Mouse (Mus musculus): ENCODE measurements around the gene Dvl3.
"Not testable (repeated sequence)": the region's sequence is repeated elsewhere in the genome, so short reads cannot be mapped to it uniquely, and the experiment has no call there.

Dvl3 gene

DNA sequence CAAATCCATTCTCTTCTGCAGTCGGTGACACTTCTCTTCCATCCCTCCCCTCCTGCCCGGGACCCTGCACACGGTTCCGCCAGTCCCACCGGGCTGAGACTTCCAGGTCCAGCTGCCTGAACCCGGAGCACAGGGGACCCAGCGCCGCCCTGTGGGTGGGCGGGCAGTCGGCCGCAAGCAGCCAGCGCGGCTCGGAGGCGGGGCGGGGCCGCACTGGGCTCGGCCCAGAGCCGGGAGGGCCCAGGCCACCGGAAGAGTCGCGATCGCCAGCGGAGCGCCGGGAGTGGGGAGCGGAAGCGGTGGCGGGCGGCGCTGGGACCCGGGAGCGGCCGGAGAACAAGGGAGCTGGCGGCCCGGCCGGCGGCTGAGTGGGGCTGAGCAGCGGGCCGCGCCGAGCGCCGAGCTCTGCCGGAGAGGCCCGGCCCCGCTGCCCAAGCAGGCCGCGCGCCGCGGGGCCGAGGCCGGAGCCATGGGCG lies at the start of gene Dvl3:
Gene Dvl3, plus strand, starts transcription at position 257 of the 476 bp plus-strand sequence.
- peak; percentile 87 to 93 for DNase-seq (ENCODE audit: low spot score in 2 of 2)

- no peak for DNase-seq (ENCODE audit: low spot score in 2 of 2)
Observed at GRCm38 (mm10) chr16:20470981-20471380, 45.8 kb upstream of the Dvl3 start.

GRCm38 (mm10) chr16:20471686-20472085 lies 45.1 kb upstream of the Dvl3 start:
- DNase-seq (ENCODE audit: low spot score in 2 of 2), result no peak

- no peak for DNase-seq (ENCODE audit: low spot score in 2 of 2)
Observed at GRCm38 (mm10) chr16:20473748-20474147, 43.0 kb upstream of the Dvl3 start.

GRCm38 (mm10) chr16:20474211-20474610 lies 42.6 kb upstream of the Dvl3 start:
- no peak for DNase-seq (ENCODE audit: low spot score in 2 of 2)

GRCm38 (mm10) chr16:20474786-20475185 lies 42.0 kb upstream of the Dvl3 start:
- DNase-seq (ENCODE audit: low spot score in 2 of 2), result no peak

GRCm38 (mm10) chr16:20475335-20475734 lies 41.4 kb upstream of the Dvl3 start:
- no peak for DNase-seq (ENCODE audit: low spot score in 2 of 2)

DNA sequence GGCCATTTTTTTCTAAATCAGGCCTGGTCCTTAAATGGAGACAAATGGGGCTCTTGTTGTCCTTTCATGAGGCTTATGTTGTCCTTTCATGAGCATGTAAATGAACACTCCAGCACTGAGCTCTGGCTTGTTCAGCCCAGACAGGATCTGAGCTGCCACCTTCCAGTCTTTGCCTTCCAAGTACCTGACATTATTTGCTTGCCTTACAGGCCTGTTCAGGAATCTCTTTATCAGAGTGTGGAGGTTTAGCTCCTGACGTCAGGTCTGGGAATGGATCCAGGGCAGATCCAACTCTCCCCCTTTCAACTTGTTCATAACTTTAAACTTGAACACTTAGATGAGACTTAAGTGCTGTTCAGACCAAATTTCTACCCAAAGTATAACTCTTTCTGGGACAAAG lies 39.9 kb upstream of the Dvl3 start:
- no peak for DNase-seq (ENCODE audit: low spot score in 2 of 2)

DNA sequence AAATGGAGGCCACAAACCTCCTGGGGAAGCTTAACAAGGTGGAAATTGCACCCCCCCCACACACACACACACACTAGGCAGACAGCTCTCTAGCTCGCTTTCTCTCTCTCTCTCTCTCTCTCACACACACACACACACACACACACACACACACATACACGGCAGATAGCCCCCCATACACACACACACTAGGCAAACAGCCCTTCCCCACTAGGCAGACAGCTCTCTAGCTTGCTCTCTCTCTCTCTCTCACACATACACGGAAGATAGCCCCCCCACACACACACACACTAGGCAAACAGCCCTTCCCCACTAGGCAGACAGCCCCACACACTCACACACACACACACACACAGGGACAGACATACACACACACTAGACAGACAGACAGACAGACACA lies 39.5 kb upstream of the Dvl3 start:
- no peak for DNase-seq (ENCODE audit: low spot score in 2 of 2)

DNA sequence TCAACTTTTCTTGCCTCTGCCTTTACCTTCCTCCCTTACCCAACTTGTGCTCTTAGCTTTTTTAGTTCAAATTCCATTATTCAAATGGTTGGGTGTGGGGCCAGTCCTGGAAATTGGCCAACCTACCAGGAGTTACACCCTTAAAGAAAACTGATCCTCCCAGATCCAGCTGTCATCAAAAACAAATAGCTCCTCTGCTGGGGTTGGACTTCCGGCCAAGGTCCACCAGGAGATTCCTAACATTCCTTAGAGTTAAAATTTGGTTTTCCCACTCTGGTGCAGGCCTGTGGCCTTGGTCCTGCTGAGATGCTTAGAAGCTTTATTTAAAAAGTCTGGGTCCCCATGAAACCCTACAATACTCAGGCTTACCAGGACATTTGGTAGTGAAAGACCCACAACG lies 38.3 kb upstream of the Dvl3 start:
- DNase-seq (ENCODE audit: low spot score in 2 of 2), result no peak

DNA sequence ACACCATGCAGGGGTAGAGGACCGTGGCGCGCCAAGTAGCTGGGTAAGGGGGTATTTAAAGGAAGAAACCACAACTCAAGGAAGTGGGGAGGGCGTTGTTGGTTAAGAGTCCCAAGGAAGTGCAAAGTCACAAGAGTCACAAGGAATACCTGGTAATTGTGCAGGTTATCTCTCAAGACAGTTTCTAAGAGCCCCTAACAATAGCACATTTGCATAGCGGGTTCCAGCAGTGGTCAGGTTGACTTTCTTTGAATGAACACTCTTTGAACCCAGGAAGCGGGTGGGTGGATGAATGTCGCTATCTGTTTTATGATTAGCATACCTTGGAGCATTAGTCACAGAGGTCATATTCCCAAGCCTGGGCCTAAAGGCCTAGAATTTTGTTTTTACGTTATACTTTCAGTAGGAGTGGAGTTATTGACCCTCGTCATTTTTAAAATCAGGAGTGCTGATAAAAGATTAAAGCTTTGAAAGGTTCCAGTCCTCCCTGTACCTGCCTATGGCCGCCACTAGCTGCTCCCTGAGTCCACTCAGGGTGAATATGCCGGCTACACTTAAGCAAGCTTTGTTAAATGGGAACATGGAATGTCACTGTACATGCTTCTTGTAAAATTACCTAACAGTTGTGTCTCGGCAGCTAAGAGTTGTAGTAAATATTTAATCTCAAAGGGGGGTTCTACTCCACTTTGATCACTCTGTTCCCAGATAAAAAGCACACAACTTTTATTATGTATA lies 37.6 kb upstream of the Dvl3 start:
- not testable (repeated sequence) for DNase-seq (ENCODE audit: low spot score in 2 of 2)

DNA sequence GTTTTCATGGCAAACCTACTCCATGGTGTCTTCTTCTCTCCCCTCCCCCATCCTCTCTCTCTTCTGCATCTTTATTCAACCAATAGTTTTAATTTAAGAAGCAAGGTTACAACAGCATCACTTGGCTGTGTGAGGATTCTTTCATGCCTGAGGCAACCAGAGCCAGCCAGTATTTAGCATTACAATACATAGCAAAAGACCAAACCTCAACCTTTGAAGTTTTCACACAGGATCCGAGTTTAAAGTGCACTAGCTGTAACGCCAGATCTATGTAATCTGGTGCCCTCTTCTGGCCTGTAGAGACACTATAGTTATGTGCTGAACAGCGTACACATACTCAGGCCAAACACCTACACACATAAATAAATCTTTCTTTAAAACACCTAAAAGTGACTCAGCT lies 36.7 kb upstream of the Dvl3 start:
- DNase-seq (ENCODE audit: low spot score in 2 of 2), result no peak

DNA sequence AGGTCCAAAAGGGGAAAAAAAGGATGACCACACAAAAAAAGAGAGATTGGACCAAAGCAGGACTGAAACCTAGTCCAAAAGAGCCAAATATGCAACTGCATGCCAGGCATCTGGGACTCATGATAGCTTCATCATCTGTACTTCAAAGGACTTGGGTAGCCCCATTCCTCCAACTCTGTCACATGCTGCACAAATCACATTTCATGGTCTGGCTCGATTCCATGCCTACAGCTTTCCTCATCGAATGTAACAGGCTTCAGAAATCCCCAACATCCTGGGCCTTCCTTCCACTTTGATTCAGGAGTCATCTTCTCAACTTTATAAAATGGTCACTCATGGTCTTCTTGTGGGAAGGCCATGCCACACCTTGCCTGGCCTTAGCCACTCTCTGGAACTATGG lies 35.0 kb upstream of the Dvl3 start:
- DNase-seq (ENCODE audit: low spot score in 2 of 2), result no peak

DNA sequence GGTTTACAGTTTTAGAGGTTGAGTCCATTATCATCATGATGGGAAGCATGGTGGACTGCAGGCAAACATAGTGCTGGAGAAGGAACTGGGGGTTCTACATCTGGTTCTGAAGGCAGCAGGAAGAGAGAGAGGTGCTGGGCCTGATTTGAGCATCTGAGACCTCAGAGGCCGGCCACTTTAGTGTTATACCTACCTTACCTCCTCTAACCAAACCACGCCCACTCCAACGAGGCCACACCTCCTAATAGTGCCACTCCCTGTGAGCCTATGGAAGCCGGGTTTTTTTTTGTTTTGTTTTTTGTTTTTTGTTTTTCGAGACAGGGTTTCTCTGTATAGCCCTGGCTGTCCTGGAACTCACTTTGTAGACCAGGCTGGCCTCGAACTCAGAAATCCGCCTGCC lies 33.1 kb upstream of the Dvl3 start:
- not testable (repeated sequence) for DNase-seq (ENCODE audit: low spot score in 2 of 2)

DNA sequence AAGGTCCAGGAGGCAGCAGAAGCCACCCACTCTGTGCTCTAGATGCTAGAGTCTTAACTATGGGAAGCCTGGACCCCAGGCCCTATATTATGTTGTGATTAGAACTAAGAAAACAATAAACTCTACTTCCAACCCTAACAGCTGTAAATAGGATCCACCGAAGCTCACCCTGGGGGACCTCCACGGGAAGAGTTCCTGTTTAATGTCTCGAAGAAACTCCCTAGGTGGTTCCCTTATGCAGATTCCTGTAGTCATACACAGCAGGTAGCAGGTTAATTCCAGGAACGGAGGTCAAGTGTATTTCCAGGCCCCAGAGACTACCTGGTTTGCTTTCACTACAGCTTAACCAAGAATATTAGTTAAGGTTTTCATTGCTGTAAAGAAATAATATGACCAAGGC lies 31.7 kb upstream of the Dvl3 start:
- no peak for DNase-seq (ENCODE audit: low spot score in 2 of 2)

DNA sequence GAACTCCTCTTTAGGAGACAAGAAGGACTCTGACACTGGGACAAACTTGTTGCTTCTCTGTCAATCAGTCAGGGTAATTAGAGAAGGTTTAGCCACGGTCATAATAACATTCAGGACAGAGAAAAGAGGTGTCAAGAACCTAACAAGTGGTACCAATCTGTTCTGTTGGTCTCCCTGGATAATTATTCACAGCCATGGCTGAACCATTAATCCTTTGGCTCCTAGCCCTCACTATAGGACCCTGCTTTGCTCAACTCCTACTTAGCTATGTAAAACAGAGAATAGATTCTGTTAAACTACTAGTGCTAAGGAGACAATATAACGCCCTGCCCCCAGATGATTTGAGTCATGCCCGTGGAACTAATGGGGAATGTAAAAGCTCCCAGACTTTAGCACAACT lies 30.7 kb upstream of the Dvl3 start:
- DNase-seq (ENCODE audit: low spot score in 2 of 2), result no peak

DNA sequence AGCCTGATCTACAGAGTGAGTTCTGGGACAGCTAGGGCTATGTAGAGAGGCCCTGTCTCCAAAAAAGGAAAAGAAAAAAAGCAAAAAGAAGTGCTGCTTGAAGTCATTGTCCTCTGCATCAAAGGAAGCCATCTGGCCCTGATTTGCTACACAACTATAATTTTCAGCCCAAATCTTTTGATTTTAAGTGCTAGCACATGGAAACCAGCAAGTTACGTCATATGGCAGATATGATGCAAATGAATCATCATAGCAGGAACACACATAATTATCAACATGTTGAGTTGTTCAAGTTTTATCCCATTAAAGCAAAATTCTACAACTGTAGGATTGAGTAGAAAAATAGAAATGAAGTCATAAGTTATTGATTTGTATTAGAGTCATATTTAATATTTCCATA lies 28.6 kb upstream of the Dvl3 start:
- no peak for DNase-seq (ENCODE audit: low spot score in 2 of 2)

DNA sequence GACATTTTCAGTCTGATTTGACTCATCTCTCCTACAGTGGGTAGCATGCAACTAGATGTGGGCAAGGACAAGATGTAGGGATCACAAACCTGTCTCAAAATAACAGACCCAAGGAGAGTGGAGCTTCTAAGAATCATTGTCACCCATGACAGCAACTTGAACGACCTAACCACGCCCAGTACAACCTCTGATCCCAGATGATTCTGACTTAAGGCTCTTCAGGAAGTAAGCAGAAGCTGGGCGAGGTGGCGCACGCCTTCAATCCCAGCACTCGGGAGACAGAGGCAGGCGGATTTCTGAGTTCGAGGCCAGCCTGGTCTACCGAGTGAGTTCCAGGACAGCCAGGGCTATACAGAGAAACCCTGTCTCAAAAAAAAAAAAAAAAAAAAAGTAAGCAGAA lies 28.0 kb upstream of the Dvl3 start:
- not testable (repeated sequence) for DNase-seq (ENCODE audit: low spot score in 2 of 2)

- DNase-seq (ENCODE audit: low spot score in 2 of 2), result no peak
Observed at GRCm38 (mm10) chr16:20489233-20489632, 27.5 kb upstream of the Dvl3 start.

GRCm38 (mm10) chr16:20490581-20490980 lies 26.2 kb upstream of the Dvl3 start:
- peak in 1 of 2 experiments; percentile 52 for DNase-seq (ENCODE audit: low spot score in 2 of 2)

- no peak for DNase-seq (ENCODE audit: low spot score in 2 of 2)
Observed at GRCm38 (mm10) chr16:20491301-20491700, 25.5 kb upstream of the Dvl3 start.

GRCm38 (mm10) chr16:20493452-20493851 lies 23.3 kb upstream of the Dvl3 start:
- no peak for DNase-seq (ENCODE audit: low spot score in 2 of 2)

DNA sequence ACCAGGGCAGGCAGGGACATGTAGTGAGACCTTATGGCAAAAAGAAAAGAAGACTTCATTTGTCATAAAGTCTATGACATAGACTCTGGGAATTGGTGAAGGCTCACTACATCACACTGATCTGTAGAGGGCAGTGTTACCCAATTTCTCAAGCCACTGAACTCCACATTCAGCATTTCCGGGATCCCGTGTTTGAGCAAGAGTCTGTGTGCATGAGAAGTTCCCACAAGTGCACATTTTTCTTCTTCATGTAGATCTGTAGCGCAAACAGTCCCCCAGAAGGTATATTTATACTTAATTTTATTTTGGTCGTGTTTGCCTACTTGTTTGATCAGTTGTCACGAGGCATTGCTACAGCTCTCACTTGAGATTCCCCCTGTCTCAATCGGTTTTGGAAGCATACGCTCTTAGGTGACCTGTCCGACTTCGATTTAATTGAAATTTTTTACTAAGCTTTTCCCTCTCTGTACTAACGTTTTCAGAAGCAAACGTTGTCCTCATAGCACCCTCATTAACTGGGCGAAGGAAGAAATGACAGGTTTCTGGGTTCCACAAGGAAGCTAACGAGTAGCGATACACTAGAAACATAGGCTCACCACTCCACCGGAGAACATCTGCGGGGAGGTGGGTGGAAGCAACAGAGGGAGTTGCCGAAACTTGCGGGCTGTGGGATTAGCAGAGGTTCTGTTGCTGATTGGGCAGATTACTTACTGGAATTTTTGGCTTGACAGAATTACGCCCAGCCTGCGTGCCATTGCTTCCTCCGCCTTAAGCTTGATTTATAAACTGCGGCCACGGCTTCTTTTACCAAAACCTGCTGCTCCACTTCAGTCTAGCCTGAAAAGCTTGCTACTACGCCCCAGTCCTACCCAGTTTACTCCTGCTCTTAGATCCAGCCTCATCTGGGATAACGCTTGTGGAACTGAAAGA lies 19.8 kb upstream of the Dvl3 start:
- DNase-seq (ENCODE audit: low spot score in 2 of 2), result peak; percentile 55 to 70
